Mouse (Mus musculus): ENCODE measurements at regions not wholly inside any gene's neighbourhood (a gene's known extent, or its start where the extent isn't known, plus 50 kb on each side); places are given as distances from the start of the nearest gene placed in this dataset.
A peak's percentile ranks its signal among the peaks of the same experiment; 100 is the strongest.

- DNase-seq (ENCODE audit: low read depth), result peak; percentile 52
Observed at GRCm38 (mm10) chr2:173454741-173455140, 67.6 kb upstream of the 1700021F07Rik start.

- DNase-seq (ENCODE audit: low read depth), result peak; percentile 59
Observed at GRCm38 (mm10) chr2:173455216-173455615, 67.2 kb upstream of the 1700021F07Rik start.

- DNase-seq (ENCODE audit: low read depth), result peak; percentile 66
Observed at GRCm38 (mm10) chr2:173456083-173456482, 66.3 kb upstream of the 1700021F07Rik start.

- DNase-seq (ENCODE audit: low read depth), result no peak
Observed at GRCm38 (mm10) chr2:173456924-173457623, 65.3 kb upstream of the 1700021F07Rik start.

- DNase-seq (ENCODE audit: low read depth), result no peak
Observed at GRCm38 (mm10) chr2:173457624-173458320, 64.6 kb upstream of the 1700021F07Rik start.

- DNase-seq (ENCODE audit: low read depth), result no peak
Observed at GRCm38 (mm10) chr2:173458861-173459260, 63.5 kb upstream of the 1700021F07Rik start.

- no peak for DNase-seq (ENCODE audit: low read depth)
Observed at GRCm38 (mm10) chr2:173463313-173463712, 59.1 kb upstream of the 1700021F07Rik start.

- DNase-seq (ENCODE audit: low read depth), result no peak
Observed at GRCm38 (mm10) chr2:173464562-173464961, 57.8 kb upstream of the 1700021F07Rik start.

- no peak for DNase-seq (ENCODE audit: low read depth)
Observed at GRCm38 (mm10) chr2:173465006-173465620, 57.3 kb upstream of the 1700021F07Rik start.

GRCm38 (mm10) chr2:173468136-173468535, 54.2 kb upstream of the 1700021F07Rik start:
- DNase-seq (ENCODE audit: low read depth), result no peak

- DNase-seq (ENCODE audit: low read depth), result peak; percentile 91
Observed at GRCm38 (mm10) chr2:173469756-173470155, 52.6 kb upstream of the 1700021F07Rik start.
